Mouse (Mus musculus) T-helper 17 cell (primary cell): ENCODE measurements around the gene Zfp235.

ENCODE experiments used
- in situ Hi-C, 2 experiments: fragments of 300-600 bp; cut with MboI, MseI; formaldehyde crosslinking; loops; 1 replicate in 1 of 2; 2 replicates in 1 of 2; pipeline ENCODE4 v1.15.1; 2025; ENCODE audit warnings: high pct_unique_total_duplicates in 2 of 2

The Zfp235 gene

GRCm38 (mm10) chr7:24133996-24134828, at the start of gene Zfp235:
TSS of gene Zfp235 (plus strand) at chr7:24134169.
- in situ Hi-C loops = loop anchor here in 1 of 2 experiments (25.0 kb wide), 1 partner anchor 172 kb away; the partner anchor contains the start of genes Vmn1r180 and Vmn1r181

DNA sequence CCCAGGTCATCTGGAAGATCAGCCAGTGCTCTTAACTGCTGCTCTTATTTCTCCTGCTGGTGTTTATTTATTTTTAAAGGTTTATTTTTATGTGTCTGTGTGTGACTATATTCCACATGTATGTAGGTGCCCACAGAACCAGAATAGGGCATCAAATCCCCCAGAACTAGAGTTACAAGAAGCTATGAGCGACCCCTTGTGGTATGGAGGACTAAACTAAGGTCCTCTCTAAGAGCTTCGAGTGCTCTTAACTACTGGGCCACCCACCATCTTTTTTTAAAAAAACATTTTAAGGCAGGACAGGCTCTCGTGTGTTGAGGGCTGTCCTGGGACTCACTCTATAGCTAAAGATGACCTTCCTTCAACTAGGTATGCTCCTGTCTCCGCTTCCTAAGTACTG, 47.1 kb upstream of the Zfp235 start:
- in situ Hi-C loops = loop anchor here (10.0 to 25.0 kb wide), 3 partner anchors 208 to 1300 kb away; partner anchors contain the start of genes Lipe (in 1 of the 2) and Rabac1 (in 1 of the 2)

- in situ Hi-C loops = loop anchor here (10.0 to 25.0 kb wide), 3 partner anchors 207 to 1300 kb away; partner anchors contain the start of genes Lipe (in 1 of the 2) and Rabac1 (in 1 of the 2)
Observed at GRCm38 (mm10) chr7:24087485-24088125, 46.4 kb upstream of the Zfp235 start.

DNA sequence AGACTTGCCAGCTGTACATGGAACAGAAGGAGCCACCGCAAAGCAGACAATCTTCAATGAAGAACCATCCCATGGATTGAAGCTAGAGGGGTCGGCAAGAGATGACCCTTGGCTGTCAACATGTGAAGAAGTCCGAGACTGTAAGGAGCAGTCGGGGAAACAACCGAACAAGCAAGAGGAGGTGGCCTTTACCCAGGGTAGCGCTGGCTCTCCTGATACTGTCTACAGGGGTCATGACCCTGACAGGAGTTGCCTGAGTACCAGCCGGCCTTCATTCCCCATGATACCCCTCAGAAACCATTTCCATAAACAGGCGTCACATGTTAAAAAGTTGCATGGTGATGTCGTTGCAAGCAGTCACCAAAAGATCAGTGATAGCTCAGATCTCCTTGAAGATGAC, 29.6 kb upstream of the Zfp235 start:
- in situ Hi-C loops = no loop called here

- in situ Hi-C loops = no loop called here
Observed at GRCm38 (mm10) chr7:24105144-24105703, 28.7 kb upstream of the Zfp235 start.

DNA sequence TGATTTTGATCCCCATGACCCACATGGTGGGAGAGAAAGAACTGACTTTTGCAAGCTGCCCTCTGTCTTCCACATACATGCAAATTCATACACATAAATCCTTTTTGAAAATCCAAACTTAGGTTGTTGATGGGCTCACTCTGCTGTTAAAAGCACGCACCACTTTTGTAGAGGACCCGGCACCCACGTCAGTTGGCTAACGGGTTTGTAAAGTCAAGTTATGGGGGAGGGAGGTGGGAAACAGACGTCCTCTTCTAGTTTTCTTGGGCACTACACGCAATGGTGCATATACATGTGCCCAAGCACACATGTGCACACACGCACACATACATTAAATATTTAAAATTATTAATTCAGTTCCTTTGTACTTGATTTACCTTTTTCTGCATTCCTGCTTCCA, 23.1 kb upstream of the Zfp235 start:
- in situ Hi-C loops = no loop called here

DNA sequence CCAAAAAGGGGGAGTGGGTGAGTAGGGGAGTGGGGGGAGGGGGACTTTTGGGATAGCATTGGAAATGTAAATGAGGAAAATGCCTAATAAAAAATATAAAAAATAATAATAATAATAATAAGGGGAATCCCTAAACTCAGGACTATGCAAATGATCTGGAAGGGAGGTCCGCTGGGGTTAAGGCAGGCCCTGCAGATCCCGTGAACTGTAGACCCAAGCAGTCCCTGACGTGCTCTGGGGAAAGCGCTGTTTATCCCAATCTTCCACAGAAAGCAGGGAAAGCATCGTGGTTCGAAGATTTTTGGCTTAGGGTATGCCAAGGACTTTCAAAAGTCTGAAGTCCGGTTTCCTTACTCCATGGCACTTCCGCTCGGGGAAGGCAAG, 22.2 kb upstream of the Zfp235 start:
- in situ Hi-C loops = no loop called here

DNA sequence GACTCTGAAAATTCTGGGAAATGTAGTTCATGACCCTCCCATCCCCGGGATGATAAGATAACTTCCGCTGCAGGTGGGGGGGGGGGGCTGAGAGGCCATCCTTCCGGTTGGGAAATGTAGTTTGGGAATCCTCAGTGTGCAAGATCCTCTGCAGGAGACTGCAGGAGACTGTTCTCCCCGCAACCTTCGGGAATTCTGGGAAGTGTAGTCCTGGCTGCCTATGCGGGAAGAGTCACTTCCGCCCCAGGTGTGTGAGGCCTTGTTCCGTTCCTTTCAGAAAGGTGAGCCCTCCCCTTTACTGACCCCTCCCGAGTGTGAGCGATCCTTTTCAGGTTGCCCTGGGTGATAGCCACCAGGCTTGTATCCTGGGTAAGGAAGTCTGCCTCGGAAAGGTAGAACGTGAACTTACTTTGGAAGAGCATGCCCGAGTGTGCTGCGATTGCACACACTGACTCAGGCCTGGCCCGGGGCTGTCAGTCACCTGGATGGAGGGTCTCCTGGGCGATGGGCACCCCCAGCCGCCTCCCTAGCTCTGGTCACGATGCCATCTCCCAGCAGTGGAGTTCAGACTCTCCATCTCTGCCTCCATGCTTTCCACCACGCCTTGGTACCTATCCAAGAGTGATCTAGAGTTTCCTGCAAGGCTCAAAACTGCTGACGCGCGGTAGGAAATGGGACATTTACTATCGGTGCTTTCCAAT, 21.7 kb upstream of the Zfp235 start, which contains the start of gene Zfp112:
TSS of gene Zfp112 (plus strand) at position 159 of the 701 bp plus-strand sequence.
- in situ Hi-C loops = no loop called here

GRCm38 (mm10) chr7:24113001-24113400, 21.0 kb upstream of the Zfp235 start:
- in situ Hi-C loops = no loop called here

DNA sequence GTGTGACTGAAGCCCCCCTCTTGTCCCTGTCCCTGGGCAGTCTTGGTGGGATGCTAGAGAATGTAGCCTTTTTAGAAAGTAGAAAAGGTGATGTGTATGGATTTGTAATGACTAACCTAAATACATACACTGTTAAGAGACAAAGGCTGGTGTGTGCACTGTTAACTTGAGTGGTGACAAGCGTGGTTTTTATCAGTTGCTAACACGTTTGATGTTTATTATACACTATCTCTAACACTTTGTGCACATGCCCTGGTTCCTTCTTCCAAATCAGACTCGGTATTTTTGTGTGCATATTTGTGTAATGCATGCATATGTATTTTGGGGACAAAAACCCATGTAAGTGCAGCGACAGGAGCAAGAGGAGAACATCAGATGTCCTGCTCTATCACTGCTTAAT, 17.3 kb upstream of the Zfp235 start:
- in situ Hi-C loops = no loop called here

GRCm38 (mm10) chr7:24133425-24133995, 459 bp upstream of the Zfp235 start:
- in situ Hi-C loops = loop anchor here in 1 of 2 experiments (25.0 kb wide), 1 partner anchor 171 kb away; the partner anchor contains the start of genes Vmn1r180 and Vmn1r181

GRCm38 (mm10) chr7:24142566-24142965, 8.6 kb downstream of the Zfp235 start:
- in situ Hi-C loops = loop anchor here in 1 of 2 experiments (25.0 kb wide), 1 partner anchor 180 kb away; the partner anchor contains the start of genes Vmn1r180 and Vmn1r181

GRCm38 (mm10) chr7:24153272-24153671, 19.3 kb downstream of the Zfp235 start:
- in situ Hi-C loops = loop anchor here in 1 of 2 experiments (5.0 kb wide), 1 partner anchor 134 kb away; no protein-coding TSS in a partner anchor

DNA sequence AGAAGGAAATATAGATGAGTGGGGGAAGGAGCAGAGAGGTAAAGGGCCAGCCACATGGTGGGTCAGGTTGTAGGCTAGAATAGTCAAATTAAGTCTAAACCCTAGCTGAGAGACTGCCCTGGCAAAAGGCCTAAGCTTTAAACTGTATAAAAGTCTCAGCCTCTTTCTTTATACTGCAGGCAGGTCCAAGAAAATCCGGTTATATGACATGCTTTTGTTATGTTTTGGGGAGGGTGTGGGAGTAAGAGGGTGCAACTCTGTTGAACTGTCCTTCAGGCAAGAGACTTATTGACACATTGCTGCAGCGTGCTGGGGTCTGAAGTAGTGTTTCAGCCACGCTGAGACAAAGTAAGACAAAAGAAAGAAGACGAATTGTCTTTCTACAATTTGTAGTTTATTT, 38.2 kb downstream of the Zfp235 start:
- in situ Hi-C loops = loop anchor here in 1 of 2 experiments (10.0 kb wide), 1 partner anchor 207 kb away; no protein-coding TSS in a partner anchor

GRCm38 (mm10) chr7:24174618-24175336, 40.8 kb downstream of the Zfp235 start, which contains the start of gene Zfp114:
TSS of gene Zfp114 (plus strand) at chr7:24175060.
- in situ Hi-C loops = loop anchor here in 1 of 2 experiments (10.0 kb wide), 1 partner anchor 210 kb away; no protein-coding TSS in a partner anchor

DNA sequence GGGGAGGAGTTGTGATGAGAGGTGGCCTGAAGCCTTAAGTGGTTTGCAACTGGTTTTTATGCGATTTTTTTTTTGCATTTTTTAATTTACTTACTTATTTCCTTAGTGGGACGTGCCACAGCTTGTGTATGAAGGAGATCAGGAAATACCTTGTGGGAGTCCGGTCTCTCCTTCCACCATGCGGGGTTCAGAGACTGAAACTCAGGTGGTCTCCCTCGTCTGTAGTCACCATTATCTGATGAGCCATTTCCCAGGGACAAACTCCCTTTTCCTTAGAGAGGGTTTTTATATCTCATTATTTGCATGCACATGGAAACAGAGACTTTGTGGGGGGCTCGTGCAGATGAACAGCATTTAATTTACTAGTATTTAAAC, 41.4 kb downstream of the Zfp235 start:
- in situ Hi-C loops = loop anchor here in 1 of 2 experiments (10.0 kb wide), 1 partner anchor 211 kb away; no protein-coding TSS in a partner anchor

GRCm38 (mm10) chr7:24187611-24188010, 53.6 kb downstream of the Zfp235 start:
- in situ Hi-C loops = no loop called here

- in situ Hi-C loops = no loop called here
Observed at GRCm38 (mm10) chr7:24188901-24189570, 55.1 kb downstream of the Zfp235 start.

DNA sequence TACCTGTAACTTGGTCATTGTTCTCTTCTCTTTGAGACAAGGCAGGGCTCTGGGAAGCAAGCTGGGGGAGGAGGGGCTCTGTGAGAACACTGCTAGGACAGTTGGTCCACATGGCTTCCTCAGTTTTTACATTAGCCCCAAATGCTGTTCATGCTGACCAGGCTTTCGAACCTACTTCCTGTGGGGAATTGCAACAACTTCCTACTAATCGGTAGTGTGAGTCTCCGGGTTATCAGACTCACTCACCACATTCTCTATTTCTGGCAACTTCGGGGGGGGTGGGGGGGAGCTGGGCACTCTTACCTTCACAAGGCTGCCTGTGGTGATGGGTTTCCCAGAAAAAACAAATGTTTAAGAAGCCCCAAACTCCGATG, 55.6 kb downstream of the Zfp235 start:
- in situ Hi-C loops = no loop called here
